Mouse (Mus musculus): ENCODE measurements around the gene Marveld3. TPM values are rescaled to one million over a fixed set of nuclear protein-coding genes. Genes with fewer than 3 reads are reported as not detected.
A peak's percentile ranks its signal among the peaks of the same experiment; 100 is the strongest.

Gene Marveld3
- total RNA-seq, 2 experiments from 2014 or later: 0.17 TPM; not detected in 1

DNA sequence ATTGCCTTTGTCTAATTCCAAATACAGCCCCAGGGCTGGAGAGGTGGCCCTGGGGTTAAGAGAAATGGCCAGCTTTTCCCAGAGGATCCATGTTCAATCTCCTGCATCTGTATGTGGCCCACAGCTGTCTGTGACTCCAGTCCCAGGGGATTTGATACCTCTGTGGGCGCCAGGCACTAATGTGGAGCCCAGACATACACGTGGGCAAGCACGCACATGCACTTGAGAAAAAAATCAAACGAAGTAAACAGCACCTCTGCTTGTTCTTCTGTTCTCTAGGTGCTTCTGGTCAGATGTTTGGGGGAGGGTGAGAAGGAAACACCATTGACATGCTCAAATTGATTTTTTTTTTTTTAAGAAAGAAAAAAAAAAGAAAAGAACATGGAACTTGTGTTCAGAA lies 2.1 kb upstream of the Marveld3 start:
- DNase-seq: no peak

DNA sequence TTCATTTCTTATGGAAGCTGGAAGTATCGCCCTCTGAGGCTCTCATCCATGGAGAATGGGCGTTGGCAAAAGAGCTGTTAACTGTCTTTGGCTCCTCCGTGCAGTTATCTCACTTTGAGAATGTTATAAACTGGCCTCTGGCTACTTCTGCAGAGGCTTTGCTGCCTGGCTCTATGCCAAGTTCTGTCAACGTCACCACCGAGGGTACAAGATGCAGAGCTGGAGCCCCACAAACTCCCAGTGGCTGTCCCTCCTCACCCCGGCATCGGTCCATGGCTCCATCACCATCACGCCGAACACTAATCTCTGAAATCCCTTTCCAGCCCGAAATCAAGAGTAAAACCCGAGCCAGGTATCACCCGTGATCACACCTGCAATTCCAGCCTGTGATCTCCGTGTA lies 1.4 kb upstream of the Marveld3 start:
- DNase-seq: no peak

DNA sequence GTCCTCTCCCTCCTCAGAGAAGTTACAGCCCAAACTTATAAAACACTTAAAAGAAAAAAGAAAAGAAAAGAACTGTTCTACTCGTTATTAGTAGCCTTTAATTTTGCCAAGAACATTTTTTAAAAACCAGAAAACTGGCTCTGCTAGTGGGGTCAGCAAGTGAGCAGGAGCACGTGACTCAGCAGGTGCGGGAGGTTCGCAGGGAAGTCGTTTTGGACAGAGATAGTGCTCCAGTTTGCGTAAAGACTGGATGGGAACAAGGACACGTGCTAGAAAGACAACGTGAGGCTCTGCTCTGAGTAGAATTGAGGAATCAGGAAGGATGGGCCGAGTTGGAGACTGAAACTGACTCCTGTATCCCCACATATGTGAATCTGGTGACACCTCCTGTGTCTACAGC lies 893 bp upstream of the Marveld3 start:
- DNase-seq: no peak

DNA sequence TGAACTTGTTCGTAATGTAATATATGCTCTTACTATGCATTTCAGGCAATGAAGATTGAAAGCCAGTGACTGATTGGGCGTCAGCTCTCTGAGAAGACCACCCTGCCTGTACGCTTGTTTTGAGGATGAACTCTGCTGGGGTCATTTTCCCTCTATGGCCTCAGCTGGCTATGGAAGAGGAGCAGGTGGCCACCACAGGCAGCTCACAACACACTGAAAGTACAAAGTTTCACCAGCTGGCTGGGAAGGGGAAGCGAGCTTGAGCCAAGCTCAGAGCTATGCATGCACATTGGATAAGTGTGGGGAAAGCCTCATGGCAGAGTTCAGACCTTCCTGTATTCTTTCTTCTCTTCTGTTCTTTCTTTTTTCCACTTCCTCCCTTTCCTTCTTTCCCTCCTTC lies 2.9 kb downstream of the Marveld3 start:
- no peak for DNase-seq

DNA sequence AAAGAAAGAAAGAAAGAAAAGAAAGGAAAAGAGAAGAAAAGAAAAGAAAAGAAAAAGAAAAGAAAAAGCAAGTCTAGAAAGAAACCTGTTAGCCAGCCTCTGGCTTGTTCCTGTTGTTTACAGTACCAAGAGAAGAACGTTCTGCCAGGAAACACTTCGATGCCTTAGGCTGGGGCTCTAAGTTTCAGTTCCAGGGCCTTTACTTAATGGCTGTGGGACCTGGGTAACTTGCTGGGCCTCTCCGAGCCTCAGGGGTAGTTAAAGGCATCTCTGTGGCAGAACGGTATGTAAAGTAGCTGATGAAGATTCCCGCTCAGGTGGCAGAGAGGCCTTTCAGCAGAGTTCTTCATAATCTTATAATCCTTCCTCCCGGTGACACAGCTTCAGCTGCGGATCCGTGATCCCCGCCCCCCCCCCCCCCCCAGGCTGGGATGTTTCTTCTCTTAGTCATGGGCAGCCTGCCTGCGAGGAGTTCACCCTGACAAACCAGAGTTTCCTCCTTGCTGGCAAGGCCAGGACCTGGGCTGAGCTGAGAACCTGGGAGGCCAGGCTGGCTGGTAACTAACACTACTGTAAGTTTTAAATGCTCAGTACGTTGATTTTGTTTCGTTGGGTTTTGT lies 3.9 kb downstream of the Marveld3 start:
- DNase-seq: peak in 1 of 2 experiments; percentile 41

DNA sequence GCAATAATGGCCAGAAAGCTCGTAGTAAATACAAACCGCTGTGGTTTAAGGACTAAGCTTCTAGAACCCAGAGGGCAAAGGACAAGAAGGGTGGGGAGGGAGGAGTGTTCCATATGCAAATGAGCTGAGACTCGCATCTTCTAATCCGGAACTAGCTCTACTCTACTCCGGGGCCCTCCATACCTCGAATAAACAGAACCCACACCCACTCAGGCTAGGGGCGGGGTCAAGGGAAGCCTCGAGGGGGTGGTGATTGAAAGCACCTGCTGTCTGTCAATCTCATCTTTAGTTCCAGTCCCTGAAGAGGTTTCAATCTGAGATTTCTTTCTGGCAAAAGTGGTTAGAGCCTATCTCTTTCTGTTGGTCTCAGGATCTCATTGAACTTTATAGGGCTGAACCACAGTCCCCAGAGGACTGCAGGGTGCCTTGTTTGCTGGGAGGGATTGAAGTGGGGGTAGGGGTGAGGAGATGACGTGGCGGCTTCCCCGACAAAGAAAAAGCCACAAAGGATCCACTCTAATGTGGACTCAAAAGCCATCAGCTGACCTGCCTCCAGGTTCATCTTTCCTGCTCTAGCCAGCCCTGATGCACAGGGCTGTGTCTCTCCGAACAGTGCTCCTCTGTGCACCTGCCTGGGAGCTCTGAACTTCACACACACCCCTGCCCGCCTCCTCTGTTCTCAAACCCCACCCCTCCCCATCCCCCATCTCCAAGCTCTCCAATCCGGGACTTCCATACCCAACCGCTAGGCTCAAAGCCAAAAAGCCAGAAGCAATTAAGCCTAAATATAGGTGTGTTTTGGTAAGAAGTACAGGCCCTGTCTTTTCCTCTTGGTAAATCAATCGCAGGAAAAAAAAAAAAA lies 4.6 kb downstream of the Marveld3 start:
- no peak for DNase-seq

DNA sequence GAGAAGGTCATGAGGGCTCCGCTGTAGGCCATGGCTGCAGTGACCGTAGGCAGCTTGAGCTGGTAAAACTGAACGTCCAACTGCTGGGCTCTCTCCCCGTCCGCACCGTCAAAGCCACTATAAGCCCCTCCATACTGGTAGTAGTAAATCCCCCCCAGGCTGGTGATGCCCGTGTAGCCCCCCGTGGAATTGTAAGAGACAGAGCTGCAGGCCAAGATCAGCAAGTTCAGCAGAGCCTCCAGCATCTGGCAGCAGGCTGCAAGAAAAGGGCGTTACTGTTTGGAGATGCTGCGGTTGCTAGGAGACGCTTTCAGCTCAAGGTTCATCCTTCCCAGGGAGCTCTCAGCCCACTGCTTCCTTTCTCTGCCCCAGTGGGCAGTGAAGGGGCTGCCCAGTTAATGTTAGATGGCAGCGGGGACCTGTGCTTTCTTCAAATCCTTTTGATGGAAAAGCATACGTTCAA lies 7.5 kb downstream of the Marveld3 start:
- no peak for DNase-seq

DNA sequence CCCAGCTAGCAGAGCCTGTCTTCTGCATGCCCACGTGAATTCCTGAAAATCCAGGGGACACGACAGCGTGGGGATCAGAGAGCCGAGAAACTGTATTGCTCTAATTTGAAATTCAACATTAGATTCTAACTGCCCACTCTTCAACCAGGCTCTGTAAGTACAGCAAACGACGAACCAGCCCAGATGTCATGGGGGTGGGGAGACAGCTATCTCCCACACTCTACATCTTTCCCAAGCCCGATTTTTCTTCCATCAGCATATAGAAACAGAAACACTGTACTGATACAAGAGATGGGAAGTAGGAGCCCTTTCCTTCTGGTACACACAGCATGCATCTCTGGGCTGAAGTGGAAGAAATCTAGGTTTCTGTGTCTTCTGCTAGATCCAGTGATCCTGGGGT lies 9.8 kb downstream of the Marveld3 start:
- DNase-seq: no peak

DNA sequence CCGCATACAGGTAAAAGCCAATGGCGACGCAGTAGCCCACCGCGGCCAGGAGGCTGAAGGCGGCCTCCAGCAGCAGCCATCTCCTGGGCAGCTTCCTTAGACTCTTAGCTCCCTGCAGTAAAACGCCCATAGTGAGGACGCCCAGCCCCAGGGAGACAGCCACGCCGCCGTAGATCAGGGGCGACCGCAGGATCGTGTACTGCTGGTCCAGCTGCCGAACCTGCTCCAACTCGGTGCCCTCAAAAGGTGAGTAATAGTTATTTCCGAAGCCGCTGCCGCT lies 13.8 kb downstream of the Marveld3 start:
- DNase-seq: no peak

DNA sequence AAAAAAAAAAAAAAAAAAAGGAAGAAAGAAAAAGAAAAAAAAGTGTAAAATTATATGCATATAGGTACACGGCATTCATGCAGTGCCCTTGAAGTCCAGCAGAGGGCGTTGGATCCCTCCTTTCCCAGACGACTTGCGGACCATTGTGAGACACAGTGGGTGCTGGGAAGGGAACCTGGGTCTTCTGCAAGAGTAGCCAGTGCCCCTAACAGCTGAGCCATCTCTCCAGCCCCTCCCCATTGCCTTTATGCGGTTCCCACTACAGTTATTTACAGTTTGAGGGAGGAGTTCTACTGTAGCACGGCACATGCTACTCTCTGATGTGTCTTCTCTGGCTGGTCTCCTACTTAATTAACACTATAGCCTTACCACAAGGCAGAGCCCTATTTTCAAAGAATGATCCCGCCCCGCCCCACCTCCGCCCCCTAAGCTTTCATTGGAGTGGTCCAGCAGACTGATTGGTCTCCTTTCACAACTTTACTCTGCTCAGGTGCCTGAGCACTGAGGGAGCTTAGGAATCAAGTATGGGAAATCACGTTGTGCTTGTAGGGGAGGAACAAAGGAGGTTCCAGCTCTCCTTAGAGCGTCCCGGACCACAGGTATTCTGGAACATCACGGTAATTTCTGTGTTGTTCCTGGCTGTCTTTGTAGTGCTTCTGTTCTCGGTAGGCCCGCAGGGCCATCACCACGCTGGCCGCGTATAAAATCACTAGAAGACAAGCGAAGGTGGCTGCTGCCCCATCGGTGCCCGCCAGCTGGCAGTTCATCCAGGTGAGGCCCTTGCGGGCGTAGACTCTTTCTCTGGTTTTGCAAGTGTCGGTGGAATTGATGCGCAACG lies 14.3 kb downstream of the Marveld3 start:
- peak; percentile 16 to 27 for DNase-seq

DNA sequence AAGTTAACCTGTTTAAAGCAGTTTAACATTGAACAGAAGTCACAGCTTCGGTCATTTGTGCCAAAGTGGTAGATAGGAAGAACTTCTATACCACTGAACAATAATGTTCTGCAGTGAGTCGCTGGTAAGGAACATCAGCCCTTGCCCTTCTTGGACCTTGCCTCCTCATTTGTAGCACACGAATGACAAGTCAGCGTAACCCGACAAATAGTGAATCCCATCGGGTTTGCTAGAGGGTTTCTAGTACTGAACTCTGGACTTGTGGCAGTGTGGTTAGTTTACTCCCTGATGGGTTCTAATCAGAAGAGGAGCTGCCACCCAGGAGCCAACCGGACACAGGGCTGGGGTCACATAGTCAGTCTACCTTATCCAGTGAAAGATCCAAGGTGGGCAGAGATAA lies 15.7 kb downstream of the Marveld3 start:
- no peak for DNase-seq

DNA sequence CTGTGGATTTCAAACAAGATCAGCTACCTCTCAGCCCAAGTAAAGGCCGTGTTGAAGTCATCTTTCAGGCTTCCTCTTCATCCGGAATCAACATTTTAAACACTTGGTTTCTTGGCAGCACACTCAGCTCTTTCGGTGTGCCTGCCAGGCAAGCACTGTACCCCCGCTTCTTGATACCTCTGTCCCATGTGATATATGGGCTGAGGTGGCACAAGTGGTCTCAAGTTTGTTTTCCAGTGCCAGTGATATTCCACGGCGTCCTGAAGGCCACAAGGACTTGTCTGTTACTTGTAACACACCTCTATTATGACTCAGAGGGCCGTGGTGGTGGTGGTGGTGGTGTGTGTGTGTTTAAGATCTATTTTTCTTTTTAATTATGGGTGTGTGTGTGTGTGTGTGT lies 16.3 kb downstream of the Marveld3 start:
- DNase-seq: no peak

DNA sequence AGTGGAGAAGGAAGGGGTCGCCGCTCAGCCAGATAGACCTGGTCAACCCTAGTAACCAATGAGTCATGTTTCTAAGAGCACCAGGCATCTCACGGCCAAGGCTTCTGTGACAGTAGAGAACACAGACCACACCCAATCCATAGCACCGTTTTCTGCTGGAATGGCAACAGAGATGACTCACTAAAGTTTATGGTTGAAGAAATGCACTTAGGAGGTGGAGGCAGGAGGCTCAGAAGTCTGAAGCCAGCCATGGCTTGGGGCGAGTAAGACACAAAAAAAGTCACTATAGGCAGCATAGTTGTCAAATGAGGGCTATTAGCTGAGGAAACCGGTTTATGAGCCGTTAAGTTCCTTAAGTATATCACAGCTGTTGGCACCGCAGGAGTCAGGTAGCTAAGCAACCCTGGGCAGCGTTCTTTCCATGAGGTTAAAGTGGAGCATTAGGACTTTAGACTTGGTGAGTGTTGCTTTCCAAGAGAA lies 16.8 kb downstream of the Marveld3 start:
- DNase-seq: no peak

DNA sequence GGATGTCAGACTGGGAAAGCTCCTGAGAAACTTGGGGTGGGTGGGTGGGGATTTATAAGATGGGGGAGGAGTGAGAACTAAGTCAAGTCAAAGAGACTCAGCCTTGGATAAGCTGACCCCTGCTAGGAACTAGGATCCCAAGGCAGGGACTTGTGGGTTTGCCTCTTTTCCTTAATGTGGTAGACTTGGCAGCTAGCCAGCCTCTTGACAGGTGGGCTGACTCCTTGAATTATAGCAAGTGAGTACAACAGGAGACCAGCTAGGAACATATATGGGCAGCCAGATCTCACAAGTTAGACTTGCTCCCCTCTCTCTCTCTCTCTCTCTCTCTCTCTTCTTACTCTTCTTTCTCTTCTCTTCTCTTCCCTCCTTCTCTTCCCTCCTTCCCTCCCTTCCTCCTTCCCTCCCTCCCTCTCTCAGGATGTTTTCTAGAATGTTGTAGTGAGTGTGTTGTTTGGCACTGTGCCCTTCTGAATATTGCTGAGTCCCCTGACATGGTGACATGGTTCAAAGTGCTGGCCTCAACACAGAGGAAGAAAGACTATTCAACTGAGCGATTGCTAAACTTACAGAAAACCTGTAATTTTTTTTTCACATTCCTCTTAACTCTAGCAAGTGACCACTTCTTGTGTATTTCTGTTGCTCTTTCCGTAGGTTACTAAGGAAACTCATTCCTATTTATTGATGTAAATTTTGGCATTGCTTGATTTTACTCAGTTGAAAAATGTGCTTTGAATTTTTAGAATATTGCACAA lies 20.2 kb downstream of the Marveld3 start:
- DNase-seq: no peak

DNA sequence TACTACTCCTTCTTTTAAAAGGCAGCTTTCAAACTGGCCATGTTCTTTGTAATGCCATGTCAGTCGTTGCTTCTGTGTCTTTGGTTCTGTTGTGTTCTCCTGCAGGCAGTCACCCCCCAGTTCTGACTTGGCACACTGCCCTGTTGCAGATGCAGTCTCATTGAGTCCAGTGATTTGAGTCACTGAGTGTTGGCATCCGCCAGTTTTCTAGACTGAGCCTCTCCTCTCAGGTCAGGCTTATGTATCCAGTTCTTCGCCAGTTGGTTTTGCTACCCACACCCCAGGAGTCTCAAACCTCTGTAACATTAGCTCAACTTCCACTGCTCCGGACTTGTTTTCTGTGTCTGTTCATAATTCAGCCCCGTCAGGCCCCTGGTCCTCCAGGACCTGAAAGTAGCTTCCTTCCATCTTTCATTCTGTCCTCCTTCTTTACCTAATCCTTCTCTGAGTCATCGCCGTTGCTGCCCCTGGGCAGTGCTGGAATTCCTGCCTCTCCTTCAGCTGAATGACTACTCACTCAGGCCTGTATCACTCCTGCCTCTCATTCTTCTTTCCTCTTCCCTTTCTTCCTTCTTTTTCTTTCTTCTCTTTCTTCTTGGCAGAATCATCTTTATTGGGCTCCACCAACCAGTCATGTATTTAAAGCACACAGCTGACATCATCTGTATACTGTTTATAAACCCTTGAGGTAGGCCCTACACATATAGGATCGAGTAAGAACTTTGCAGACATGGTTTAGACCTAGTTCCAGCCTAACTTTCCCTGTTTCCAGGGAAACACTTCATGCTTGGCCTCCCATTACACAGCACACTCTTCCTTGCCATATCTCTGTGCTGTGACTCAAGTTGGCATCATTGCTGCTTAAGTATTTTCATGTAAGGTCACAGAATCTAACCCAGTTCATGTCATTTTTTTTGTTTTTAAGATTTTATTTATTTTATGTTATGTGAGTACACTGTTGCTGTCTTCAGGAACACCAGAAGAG lies 41.3 kb downstream of the Marveld3 start:
- peak; percentile 38 to 51 for DNase-seq

DNA sequence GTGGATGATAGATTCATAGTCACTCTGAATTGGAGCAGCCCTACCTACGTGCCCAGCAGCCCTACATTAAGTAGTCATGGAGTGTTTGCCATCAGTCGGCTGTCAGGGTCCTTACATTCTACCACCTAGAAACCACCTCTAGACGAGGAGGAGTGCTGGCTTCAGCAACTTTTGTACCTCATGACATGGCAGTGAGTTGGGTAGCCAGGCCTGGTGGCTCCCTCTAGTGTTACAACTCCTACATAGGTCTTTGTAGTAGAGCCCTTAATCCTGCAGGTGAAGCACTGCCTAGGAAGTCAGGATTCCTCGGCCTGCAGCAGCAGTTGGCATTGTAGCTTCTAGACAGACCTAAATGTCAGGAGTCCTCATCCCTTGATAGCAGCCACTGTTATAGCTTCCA lies 44.7 kb downstream of the Marveld3 start:
- peak; percentile 53 to 67 for DNase-seq

DNA sequence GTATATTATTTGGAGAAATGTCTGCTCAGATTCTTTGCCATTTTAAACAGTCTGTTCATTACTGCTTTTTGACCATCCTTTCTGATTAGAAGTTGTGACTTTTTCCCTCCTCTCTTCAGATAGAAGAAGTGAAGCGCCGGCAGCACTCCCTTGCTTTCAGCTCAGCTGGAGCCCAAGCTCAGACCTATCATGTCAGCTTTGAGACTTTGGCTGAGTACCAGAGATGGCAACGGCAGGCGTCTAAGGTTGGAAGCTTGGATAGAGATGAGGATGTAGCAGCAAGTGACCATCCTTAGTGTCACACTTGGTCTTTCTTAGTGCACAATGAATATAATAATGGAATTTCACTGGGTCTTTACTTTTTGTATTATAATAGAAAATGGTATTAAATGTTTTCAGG lies 54.6 kb downstream of the Marveld3 start:
- DNase-seq: no peak

DNA sequence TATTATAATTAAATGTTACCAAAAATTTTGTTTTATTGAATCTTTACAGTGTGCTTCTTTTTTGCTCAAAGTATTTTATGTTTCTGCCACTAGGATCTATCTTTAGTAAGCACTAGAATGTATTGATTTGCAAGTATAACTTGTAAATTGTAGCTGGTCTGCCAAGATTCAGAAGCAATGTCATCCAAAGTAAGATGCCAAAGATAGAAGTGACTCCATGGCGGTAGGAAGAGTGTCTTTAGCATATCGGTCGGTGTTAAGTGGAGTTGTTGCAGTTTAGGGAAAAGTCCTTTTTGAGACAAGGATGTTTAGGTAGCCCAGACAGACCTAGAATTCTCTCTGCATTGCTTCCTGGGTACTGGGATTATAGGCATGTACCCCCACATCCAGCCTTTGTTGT lies 55.1 kb downstream of the Marveld3 start:
- no peak for DNase-seq

DNA sequence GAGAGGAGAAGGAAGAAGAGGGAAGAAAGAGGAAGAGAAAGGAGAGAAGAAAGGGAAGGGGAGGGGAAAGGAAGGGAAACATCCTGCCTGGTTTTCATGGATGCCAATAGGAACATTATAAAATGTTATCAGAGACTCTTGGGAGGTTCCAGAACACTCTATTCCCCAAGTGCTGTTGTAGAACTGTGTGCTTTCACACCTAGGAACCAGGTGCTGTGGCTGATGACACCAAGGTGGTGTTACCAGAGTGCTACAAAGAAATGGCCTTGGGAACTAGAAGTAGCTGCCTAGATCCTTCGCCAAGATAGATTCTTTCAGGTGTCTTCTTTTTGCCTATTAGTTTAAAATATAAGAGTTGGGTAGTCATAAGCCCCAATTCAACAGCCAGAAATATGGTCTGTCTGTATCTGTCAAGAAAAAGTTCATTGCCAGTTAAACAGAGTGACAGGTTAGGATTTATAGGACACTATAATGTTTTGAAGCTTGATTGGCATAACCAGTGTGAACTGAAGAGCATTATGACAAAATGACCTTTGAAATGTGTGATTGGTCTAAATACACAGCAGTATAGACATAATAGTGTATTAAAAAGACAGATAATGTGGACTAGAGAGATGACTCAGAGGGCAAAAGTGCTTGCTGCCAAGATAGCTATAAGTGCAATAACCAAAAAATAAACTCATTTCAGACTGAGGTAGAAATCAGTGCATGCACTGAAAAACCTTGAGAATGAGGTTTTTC lies 56.9 kb downstream of the Marveld3 start:
- no peak for DNase-seq

DNA sequence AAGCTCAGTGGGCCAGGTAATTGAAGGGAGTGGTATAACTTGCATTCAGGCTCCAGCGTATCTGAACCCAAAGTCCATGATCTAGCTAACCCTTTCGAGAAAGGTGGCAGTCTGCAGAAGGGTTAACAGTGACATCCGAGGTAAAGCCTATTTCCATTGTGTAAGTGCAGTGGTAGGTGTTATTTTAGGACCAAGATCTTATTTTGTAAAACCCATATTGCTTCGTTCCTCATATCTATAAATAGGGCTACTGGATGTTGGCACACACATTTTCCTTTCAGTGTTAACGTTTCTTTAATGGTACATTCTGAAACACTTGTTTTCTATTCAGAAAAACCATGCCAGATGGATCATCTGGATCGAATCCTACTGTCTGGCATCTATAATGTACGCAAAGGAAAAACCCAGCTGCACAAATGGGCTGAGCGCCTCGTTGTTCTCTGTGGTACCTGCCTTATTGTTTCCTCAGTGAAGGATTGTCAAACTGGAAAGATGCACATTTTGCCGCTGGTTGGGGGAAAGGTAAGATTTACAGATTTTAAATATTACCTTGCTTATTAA lies 58.0 kb downstream of the Marveld3 start:
- no peak for DNase-seq

Data from adrenal gland, postnatal 36 days (tissue).